Mouse (Mus musculus) colon, adult 2 months (tissue): Measurements from ENCODE around the gene Kcnc3. TPM values are rescaled to one million over a fixed set of nuclear protein-coding genes. Genes with fewer than 3 reads are reported as not detected.

Source experiments
- polyA plus RNA-seq: library from polyadenylated mRNA; depleted of rRNA; stranded (reverse); fragments of >200 nt; gene quantifications from 2 replicates; pipeline ENCODE4 v1.2.3, GENCODE M21; 2012; rRNA removed

Kcnc3 gene
- 2.7 and 2.8 TPM in 2 replicates for polyA plus RNA-seq

DNA sequence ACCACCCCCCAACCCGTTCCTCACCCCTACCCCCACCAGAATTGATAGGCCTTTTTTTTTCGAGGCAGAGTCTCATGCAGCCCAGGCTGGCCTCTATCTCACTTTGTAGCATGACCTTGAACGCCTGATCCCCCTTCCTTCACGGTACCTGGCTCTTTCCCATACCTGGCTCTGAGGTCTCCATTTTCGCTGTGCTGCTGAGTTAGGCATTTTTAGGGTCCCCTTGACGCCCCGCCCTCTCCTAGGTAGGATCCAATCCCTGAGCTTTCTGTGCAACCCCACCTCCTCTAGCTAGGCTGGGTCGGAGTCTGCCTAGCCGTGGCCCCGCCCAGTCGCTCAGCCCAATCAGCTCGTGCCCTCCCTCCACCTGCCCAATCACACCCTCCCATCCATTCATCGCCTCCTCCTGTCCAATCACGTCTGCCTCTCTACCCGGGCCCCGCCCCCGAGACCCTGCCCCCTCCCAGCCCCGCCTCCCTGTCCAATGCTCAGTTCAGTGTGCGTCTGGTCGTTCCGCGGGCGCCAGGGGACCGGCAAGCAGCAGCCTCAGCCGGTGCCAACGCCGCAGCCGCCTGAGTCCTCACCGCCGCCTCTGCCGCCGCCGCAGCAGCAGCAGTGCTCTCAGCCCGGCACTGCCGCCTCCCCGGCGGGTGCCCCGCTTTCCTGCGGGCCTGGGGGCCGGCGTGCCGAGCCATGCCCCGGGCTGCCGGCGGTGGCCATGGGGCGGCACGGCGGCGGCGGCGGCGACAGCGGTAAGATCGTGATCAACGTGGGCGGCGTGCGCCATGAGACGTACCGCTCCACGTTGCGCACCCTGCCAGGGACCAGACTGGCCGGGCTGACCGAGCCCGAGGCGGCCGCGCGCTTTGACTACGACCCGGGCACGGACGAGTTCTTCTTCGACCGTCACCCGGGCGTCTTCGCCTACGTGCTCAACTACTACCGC is at the start of gene Kcnc3:
Kcnc3 (plus strand) TSS at position 263 of the 946 bp plus-strand sequence.

DNA sequence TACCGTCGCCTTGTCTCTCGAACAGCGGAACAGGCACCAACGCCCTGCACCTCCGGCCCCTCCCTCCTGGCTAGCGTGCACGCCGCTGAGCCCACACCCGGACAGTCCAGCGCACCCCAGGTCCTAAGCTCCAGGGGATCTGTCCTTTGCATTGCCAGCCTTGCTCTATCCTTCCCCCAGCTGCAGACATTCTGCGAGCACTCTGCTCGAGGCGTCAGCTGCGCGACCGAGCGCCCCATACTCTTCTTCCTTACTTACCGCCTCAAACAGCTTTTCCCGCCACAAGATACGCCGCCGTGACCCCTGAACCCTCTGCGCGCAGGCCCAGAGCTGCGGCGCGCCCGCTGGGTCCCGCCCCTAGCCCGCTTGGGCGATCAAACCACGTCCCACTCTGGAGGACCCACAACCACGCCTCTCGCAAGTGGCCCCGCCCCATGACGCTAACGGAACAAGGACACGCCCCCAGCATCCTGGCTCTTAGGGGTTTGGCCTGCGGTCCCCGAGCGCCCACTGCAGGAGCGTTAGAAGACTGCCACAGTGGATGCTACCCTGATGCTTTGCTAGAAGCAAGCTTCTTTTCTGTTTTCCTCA is 41.9 kb upstream of the Kcnc3 start, which contains the start of gene Pold1:
Pold1 (minus strand) TSS at position 353 of the 591 bp plus-strand sequence.

DNA sequence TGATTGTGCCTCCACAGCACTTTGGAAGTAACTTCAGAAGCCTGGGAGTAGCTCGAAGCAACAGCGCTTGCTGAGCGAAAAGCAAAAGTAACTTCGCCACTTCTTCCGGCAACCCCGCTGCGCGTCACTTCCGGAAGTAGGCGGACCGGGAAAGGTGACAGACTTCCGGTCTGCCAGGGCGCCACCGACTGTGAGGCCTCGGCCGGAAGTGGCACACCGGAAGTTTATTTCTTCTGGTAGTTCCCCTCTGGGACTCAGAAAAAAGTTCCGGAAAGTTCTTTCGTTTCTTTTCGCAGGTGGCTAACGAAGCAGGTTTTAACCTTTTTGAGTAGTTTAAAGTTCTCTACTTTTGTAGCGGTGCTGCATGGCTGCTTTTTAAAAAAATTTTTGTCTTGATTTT is 36.6 kb upstream of the Kcnc3 start, which contains the start of gene Nr1h2:
Nr1h2 (minus strand) TSS at position 126 of the 400 bp plus-strand sequence.

DNA sequence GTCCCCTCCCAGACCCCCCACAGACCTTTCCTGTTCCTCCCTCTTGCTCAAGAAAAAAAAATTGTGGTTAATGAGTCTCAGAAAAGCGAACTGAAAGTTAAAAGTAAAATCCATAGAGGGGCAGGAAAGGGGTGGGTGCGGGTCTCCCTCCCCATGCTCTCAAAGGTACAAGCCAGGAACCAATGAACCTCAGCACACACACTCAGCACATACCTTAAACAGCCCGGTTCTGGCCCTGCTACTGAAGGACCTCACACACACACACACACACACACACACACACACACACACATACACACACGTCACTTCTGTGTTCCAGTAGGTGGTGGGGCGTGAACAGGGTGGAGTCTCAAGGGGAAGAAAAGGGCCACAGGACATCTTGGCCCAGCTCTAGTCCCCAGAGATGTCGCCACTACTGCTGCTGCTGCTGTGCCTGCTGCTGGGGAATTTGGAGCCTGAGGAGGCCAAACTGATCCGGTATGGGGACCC is 18.2 kb upstream of the Kcnc3 start, which contains the start of gene Napsa:
Napsa (plus strand) TSS at position 168 of the 489 bp plus-strand sequence.

Other genes with a start within 250 kb of the Kcnc3 start
- gene Syt3, start 206.6 kb upstream of the Kcnc3 start, polyA plus RNA-seq, result 3.2 and 3.5 TPM in 2 replicates
- gene 1700008O03Rik, start 204.8 kb upstream of the Kcnc3 start, polyA plus RNA-seq, result 0.87 and 0.89 TPM in 2 replicates
- 4.8 and 6.8 TPM in 2 replicates for gene Lrrc4b, start 161.6 kb upstream of the Kcnc3 start, polyA plus RNA-seq
- 0.23 and 0.88 TPM in 2 replicates for gene Aspdh, start 125.3 kb upstream of the Kcnc3 start, polyA plus RNA-seq
- 136 and 144 TPM in 2 replicates for gene Josd2, start 122.7 kb upstream of the Kcnc3 start, polyA plus RNA-seq
- 291 and 327 TPM in 2 replicates for gene Emc10, start 94.1 kb upstream of the Kcnc3 start, polyA plus RNA-seq
- 4.4 and 6.2 TPM in 2 replicates for gene Fam71e1, start 94.1 kb upstream of the Kcnc3 start, polyA plus RNA-seq
- gene Mybpc2, start 66.0 kb upstream of the Kcnc3 start, polyA plus RNA-seq, result 0.34 and 0.46 TPM in 2 replicates
- 11.9 and 16.9 TPM in 2 replicates for gene Spib, start 58.6 kb upstream of the Kcnc3 start, polyA plus RNA-seq
- gene Pold1, start 41.8 kb upstream of the Kcnc3 start, polyA plus RNA-seq, result 44.4 and 45.2 TPM in 2 replicates
- gene Nr1h2, start 36.7 kb upstream of the Kcnc3 start, polyA plus RNA-seq, result 231 and 268 TPM in 2 replicates
- 7.8 and 8.1 TPM in 2 replicates for gene Napsa, start 18.3 kb upstream of the Kcnc3 start, polyA plus RNA-seq
- gene Myh14, start 80.2 kb downstream of the Kcnc3 start, polyA plus RNA-seq, result 365 and 409 TPM in 2 replicates
- not detected in 2 replicates for gene Izumo2, start 118.1 kb downstream of the Kcnc3 start, polyA plus RNA-seq
- 44.8 and 45.6 TPM in 2 replicates for gene Vrk3, start 157.7 kb downstream of the Kcnc3 start, polyA plus RNA-seq
- gene Zfp473, start 160.4 kb downstream of the Kcnc3 start, polyA plus RNA-seq, result 0.19 and 0.26 TPM in 2 replicates
- 61.5 and 65.7 TPM in 2 replicates for gene Nup62, start 225.4 kb downstream of the Kcnc3 start, polyA plus RNA-seq
- gene Il4i1, start 225.7 kb downstream of the Kcnc3 start, polyA plus RNA-seq, result 7.8 and 10.3 TPM in 2 replicates
- 85.4 and 120 TPM in 2 replicates for gene Atf5, start 226.0 kb downstream of the Kcnc3 start, polyA plus RNA-seq